Mouse (Mus musculus) lung, postnatal 36 days (tissue): ENCODE data around the gene Amotl1.
"Not testable (repeated sequence)": the region's sequence is repeated elsewhere in the genome, so short reads cannot be mapped to it uniquely, and the experiment has no call there.

Source experiments
- DNase-seq: peaks from one replicate; pipeline ENCODE4 v3.0.0; 2022; ENCODE audit warnings: mixed read lengths

The Amotl1 gene

DNA sequence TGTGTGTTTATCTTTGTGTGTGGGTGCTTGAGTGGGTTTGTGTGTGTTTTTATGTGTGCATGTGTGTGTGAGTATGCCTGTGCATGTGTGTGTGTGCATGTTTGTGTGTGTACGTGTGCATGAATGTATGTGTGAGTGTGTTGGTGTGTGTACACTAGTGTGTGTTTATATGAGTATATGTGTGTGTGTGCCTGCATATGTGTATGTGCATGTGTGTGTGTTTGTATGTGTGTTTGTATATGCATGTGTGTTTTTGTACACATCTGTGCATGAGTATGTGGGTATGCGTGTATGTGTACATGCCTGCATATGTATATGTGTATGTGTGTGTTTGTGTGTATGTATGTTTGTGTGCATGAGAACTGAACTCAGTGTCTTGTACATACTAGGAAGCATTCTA lies 46.7 kb downstream of the Amotl1 start:
- DNase-seq, result no peak

DNA sequence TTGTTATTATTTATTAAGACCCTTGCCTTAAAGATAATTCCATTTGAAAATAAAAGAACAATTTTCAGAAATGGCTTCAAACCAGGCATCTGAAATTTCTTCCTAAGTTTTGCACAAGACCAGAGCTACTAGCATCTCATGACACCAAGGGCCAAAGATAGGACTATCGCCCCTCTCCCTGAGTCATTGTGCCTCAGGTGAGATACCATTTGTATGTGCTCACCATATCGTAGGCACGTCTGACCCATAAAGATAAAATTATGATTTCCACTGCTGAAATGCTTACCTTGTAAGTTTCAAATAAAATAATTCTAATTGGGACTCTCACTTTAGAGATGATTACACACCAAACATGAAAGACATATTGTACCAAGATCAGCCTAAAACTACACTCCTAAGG lies 47.4 kb downstream of the Amotl1 start:
- no peak for DNase-seq

DNA sequence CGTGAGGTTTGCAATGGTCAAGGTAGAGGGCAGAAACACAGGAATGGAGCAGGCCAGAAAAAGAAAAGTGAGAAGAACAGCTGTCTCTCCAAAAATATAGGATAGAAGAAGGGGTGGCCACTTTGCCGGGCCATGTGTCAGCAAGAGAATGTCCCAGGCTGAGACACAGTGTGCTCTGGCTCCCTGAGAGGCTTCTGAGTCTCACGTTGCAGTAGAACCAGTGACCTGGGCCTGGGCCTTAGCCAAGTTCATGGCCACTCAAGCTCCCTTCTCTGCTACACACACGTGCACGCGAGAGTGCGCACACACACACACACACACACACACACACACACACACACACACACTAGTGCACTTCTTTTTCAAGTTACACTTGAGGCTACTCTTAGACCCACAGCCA lies 48.0 kb downstream of the Amotl1 start:
- DNase-seq, result peak; percentile 54

DNA sequence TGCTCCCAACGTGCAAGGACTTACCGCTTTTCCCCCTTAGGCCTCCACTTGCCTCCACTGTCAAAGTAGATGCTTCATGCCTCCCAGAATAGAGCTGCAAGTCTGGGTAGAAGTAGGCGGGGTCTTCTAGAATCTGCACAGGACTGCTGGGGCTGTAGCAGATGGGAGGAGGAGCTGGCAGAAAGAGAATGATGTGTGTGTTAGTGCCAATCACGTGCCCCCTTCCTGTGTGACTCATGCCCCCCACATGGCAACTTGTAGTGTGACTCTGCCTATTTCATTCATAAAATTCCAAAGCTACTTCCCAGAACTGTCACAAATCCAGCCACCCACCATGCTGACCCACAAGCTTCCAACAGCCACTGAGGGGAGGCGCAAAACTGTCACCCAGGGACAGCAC lies 48.4 kb downstream of the Amotl1 start:
- no peak for DNase-seq

DNA sequence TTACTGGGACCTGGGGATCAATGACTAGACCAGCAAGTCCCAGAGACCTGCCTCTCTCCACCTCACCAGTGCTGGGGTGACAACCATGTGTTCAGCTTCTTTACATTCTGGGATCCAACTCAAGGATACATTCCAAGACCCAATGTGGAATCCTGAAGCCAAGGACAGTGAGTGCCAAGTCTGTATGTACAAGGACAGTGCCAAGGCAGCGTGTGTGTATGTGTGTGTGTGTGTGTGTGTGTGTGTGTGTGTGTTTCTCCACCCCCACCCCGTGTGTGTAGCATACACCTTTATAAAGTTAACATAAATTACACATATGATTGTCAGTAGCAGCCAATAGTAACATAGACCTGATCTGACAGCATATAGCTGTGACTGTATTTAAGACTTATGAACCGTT lies 49.0 kb downstream of the Amotl1 start:
- no peak for DNase-seq

DNA sequence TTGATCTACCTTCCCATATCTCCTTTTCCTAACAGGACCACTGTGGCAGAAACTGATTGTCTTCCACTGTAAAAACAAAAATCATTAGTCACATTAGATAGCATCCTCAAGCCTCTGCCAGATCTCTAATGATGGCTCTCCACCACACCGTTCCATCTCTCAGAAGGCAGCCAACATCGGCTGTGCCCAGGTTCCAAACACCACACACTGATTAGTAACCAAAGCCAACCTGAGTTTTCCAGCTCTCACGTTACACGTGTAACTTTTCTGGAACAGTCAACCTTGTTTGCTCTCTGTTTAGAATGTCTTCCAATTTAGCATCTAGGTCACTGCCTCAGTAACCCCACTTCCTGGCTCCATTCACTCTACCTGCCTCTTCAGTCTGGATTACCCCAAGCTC lies 51.0 kb downstream of the Amotl1 start:
- DNase-seq, result no peak

DNA sequence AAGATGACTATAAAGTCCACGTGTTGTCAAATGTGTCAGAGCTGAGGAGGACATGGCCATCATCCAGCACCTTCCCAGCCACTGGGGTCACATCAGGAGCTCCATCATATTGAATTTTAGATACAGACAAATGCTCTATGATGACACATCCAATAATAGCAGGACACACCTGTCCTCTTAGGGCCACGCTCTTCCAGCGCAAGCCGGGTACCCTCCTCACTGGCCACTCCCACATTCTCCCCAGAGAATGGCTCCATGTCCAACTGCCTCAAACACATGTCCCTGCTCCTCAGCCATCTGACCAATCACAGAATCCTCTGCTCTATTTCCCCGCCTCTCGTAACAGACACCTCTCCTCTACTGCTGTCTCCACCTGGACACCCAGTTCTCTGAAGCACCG lies 54.2 kb downstream of the Amotl1 start:
- no peak for DNase-seq

DNA sequence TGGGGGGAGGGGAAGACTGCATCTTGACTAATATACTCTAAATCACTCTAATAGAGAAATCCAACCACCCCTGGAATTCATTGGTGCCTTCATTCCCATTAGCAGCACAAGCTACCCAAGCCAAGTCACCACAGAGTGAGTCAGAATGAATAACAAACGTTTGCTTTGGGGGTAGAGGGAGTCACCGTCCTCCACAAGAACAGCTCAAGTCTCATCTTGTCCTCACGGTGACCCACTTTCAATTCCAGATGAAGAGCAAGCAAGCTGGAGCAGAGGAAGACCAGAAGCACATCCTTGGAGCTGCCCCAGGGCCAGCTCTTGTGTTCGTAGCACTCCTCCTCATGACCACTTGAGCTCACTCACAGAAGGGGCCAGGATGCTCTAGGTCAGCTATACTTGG lies 56.2 kb downstream of the Amotl1 start:
- no peak for DNase-seq

DNA sequence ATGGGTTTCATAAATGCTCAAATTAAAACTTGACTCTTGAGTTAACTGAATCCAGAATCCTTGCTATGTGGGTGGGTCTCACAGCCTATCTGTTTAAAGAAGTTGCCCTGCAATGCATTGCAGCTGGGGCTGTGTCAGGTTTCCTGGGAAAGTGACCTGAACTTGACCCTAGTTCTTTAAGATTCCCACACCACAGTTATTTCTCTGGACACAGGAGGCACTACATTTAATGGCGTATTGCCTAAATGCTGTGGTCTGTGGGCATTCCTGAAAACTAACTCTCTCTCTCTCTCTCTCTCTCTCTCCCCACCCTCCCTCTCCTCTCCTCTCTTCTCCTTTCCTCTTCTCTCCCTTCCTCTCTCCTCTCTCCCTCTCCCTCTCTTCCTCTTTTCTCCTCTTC lies 59.2 kb downstream of the Amotl1 start:
- DNase-seq, result peak; percentile 26

DNA sequence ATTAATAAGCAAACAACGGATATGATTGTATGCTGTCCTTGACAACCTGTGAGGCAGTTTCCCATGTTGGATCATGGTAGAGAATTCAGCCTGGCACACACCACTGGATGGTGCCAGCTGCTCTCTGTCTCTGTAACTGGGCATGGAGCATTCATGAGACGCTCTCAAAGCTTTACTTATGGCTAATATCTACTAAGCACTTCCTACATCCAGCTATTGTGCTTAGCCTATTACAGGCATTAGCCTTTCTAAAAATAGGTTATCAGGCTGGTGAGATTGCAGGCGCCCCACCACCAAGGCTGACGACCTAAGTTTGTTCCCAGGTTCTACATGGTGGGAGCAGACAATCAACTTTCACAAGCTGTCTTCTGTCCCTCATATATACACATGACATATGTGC lies 65.9 kb downstream of the Amotl1 start:
- DNase-seq, result no peak

DNA sequence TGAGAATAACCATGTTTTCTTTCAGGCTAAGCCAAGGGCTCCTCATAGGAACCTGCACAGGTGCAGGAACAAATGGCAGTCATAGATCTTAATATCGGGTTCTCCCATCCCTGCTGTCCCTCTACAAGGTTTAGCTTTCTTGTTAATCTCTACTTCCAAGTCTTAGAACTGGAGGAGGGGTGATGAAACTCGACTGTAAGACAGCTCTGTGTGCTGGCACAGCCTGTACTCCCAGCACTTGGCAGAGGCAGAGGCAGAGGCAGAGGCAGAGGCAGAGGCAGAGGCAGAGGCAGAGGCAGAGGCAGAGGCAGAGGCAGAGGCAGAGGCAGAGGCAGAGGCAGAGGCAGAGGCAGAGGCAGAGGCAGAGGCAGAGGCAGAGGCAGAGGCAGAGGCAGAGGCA lies 68.5 kb downstream of the Amotl1 start:
- not testable (repeated sequence) for DNase-seq

DNA sequence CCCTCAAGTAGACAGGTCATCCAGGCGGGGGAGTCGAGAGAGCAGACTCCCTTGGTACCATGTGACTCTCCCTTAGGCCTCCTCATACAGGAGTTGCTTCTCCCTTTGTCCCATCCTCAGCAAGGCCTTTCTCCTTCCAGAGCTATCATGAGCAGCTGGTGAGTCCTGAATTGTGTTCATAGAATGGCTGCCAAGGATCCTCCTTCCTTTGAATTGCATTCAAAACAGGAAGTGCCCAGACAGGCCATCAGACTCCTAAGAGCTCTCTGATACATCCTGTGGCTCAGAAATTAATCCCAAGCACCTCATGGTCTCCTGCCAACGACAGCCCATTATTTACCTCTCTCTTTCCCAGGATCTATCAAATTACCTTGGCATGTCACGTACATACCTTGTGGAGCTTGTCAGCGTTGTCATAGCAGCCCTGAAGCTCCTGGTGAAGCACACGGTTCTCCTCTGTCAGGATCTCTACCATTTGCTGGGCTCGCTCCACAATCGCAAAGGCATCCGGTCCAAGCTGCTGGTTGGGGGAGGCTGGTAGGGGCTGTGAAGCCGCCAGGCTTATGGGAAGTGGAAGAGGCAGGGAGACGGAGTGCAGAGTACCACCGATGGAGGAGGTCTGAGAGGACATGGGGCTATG lies 70.0 kb downstream of the Amotl1 start:
- peak; percentile 73 for DNase-seq

DNA sequence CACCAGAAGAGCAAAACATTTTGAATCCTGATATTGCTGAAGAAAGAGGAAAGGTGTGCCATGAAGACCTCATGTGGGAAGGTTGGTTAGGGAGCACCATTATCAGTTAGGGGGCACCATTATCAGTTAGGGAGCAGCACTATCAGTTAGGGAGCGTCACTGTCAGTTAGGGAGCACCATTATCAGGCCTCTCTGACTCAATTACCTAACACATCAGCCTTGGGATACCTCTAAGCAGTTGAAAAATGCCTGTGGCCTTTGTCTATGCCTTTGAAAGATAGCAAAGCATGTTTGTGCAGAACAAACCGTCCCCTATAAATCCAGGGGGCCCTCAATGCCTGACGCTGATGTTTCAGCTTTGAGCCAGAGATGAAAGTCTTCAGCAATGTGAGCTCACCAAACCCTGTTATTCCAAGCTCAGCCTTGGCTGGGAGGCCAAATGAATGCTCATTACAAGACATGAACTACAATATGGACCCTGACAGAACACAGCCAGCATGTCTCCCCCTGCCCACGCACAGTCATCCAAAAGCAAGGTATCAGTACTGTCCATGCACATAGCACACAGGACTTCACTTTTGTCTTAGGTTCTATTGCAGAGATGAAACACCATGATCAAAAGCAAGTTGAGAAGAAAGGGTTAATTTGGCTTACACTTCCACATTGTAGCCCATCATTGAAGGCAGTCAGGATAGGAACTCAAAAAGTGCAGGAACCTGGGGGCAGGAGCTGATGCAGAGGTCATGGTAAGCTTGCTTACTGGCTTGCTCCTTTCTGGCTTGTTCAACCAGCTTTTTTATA lies 75.5 kb downstream of the Amotl1 start:
- DNase-seq, result no peak

DNA sequence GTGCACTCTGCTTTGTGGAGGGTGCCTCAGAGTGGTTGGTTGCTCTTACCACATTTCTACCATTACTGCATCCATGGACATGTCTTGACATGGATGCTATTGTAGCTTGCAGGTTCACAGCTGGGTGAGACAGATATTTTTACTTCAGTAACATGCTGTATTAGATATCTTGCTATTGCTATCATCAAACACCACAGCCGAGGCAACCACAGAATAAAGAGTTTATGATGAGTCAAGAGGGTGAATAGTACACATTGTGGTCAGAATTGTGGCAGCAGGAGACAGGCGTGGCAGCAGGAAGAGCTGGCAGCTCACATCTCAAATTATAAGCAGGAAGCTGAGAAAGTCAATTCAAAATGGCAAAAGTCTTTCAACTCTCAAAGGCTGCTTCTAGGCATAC lies 76.4 kb downstream of the Amotl1 start:
- DNase-seq, result no peak

DNA sequence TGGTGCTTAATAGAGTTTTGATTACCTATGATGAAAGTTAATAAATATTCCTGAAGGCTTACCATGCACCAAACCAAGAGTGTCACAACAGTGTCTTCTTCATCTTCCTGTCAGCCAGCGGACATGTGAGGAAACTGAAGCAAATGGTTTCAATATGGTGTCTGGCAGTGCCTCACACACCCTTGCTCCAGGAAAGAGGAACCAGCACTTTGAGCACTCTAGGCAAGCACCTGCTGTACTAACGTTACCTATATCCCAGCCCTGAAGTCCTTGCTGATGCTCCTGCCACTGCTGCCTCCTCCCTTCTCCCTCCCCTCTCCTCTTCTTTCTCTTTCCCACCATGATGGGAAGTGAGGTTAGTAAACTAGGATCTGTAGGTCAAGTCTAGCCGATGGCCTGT lies 80.4 kb downstream of the Amotl1 start:
- no peak for DNase-seq

DNA sequence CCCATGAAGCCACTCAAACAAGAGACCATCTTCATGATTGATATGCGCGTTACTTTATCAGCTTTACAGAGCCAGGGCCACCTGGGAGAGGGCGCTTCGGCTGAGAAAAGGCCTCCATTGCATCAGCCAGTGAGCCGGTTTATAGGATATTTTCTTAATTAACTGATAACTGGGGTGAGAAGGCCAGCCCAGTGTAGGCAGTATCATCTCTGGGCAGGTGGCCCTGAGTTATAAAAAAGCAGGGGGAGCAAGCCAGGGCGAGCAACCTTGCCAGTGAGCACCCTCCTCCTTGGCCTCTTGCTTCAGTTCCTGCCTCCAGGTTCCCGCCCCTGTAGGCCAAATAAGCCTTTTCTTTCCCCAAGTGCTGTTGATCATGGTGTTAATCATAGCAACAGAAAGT lies 81.5 kb downstream of the Amotl1 start:
- DNase-seq, result no peak

DNA sequence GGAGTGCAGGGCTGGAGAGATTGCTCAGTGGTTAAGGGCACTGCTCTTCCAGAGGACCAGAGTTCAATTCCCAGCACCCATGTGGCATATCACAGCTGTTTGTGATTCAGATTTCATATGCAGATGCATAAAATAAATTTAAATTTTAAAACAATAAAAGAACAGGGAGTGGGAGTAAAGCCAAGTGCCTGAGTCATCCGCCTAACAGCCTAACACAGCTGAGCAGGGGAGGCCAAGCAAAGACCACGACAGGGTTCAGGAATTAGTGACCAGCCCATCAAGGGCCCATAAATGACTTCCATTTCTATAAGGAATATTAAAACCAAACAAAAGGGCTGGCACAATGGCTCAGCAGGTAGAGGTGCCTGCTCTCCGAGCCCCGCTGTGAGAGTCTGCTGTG lies 84.3 kb downstream of the Amotl1 start:
- DNase-seq, result no peak

DNA sequence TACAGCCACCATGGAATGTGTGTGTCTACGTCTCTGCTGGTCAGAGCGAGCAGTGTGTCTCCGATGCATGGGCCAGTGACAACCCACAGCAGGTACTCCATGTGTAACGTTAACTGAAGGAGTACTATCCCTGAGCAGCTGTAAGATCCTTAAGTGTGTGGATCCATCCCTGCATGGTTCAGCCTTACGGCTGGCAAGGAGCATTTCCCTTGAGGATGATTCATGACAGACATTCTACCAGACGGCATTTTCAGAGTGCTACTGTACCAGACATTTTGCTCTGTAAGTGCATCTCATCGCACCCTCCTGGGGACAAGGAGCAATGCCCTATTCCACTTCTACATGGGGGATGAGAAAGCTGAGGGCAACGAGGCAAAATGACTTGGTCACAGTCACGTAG lies 84.9 kb downstream of the Amotl1 start:
- no peak for DNase-seq

DNA sequence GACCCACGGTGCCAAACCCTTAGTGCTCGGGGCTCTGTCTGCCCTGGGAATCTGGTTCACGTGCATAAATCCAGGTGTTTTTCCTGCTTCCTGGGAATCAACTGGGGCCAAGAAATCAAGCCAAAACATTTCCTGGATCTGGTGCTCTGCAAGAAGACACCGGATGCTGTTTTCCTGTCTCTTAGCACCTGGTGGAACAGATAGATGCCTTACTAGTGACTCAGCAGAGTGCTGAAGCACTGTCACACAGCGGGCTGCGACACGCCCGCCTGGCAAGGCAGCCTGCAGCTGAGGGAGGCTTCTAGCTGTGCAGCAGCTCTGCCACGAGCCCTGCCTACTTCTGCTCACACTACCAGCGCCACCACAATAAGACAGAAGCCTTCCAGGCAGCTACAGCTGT lies 85.4 kb downstream of the Amotl1 start:
- no peak for DNase-seq

DNA sequence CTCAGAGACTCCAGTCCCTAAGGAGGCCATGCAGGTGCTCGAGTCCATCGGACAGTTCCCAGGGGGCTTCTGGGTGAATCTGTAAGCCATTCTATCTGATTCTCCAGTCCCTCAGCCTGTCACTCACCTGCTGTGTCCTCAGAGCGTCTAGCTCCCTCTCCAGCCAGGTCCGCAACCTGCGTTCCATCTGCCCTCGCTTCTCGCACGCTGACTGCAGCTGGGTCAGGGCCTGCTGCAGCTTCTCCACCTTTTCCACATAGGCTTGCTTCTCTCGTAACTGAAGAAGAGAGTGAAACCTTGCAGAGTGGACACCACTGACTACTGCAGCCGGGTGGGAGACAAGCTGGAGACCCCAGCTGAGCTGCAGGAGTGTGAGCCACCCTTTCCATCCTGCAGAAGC lies 86.5 kb downstream of the Amotl1 start:
- no peak for DNase-seq

DNA sequence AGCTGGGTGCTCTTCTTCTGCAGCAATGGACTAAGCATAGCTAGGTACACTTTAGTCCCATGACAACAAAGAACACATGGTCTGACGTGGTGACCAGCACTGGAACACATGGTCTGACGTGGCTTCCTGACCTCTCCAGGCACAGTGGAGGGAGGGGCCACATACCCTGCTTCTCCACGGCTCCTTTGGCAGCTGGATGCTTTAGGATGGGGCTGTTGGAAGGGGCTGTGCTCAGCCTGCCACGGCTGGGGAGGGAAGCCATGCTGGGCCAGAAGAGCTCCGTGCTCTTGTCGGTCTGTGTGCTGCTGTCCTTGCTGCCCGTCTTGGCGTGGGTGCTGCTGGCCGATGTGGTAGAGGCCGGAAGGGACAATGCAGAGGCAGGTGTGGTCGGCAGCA lies 96.5 kb downstream of the Amotl1 start:
- DNase-seq, result no peak

DNA sequence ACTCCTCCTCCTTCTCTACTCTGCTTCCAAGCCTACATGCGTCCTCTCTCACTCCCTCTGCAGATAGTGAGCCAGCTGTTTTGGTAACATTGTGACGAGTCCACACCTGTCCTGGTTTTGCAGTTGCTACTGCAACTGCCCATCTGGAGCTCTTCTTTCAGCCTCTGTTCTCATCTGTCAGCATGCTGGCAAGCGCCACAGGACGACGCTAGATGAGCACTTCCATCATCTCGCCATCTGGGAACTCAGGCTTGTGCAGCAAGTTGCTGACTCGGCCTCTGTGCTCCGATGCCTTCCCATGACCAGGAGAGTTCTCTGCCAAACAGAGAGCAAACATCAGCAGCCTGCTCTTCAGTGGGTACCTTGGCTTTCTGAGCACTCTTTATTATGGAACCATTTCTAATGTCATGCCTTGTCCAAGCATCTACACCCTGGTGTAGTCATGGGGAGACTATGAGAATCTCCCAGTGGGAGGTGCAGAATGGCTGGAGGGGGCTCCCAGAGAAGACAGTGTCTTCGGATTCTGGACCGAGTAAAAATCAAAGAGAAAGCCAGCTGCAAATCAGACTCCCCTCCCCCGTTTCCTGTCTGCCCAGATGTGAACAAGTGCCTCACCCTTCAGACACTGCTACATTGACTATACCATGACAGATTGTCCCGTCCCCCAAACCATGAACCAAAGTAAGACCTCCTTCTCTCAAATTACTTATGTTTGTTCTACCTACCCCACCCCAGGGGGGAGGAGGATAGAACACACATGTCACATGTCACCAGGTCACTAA lies 97.1 kb downstream of the Amotl1 start:
- DNase-seq, result no peak

DNA sequence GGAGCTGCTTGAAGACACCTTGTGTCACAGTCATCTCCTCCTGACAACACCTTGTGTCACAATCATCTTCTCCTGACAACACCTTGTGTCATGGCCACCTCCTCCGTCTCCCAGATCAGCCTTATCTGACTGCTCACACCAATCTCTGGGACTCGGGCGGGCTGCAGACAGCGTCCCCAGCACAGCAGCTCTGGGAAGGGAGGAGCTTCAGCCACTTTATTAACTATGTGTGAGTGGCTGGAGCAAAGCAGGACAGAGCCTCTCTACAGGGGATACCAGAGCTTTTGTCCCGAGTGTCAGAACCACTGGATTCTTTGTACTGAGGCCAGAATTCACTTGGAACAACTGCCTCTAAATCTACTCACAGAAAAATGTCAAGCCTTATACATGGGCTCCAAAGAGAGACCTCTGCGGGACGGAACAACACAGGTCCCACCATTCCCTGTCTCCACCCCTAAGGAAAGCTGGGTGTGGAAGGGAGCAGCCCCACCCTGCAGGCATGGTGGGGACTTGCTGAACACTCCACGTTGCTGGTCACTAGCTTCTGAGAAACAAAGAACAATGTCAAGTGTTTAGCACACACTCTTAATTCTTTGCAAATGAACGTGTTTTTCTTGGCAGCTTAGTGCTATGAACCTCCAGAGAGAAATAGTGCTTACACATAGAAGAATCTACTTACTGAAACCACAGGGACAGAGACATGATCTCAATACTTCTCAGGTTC lies 100.7 kb downstream of the Amotl1 start:
- DNase-seq, result peak; percentile 71
